Mouse (Mus musculus) stomach, embryonic 14.5 days (tissue): Measurements from ENCODE around the gene Cuedc1. TPM values are rescaled to one million over a fixed set of nuclear protein-coding genes. Genes with fewer than 3 reads are reported as not detected.

Experiments
- ATAC-seq: fragments of 200-750 bp; cut with Nextera tagmentation; 2 replicates; pipeline ENCODE4 v1.8.0; 2017; ENCODE audit warnings: low read depth, moderate TSS enrichment; ENCODE audit not compliant: insufficient number of reproducible peaks, insufficient read depth, low FRiP score
- H3K27ac ChIP-seq: fragments of 300-500 bp; sonication (generic); 2 replicates; pipeline ENCODE4 v1.5.1; 2014; ENCODE audit warnings: mild to moderate bottlenecking, low read length, moderate library complexity, mixed read lengths
- H3K27me3 ChIP-seq: fragments of 300-500 bp; sonication (generic); 2 replicates; pipeline ENCODE4 v1.6.1; 2014; ENCODE audit warnings: low read length, control low read depth, mixed read lengths; ENCODE audit not compliant: control insufficient read depth, insufficient read depth
- H3K36me3 ChIP-seq: fragments of 300-500 bp; sonication (generic); 2 replicates; pipeline ENCODE4 v1.6.1; 2014; ENCODE audit warnings: mild to moderate bottlenecking, control low read depth, low read length, moderate library complexity, mixed read lengths; ENCODE audit not compliant: control insufficient read depth, insufficient read depth
- H3K4me1 ChIP-seq: fragments of 300-500 bp; sonication (generic); 2 replicates; pipeline ENCODE4 v1.6.1; 2014; ENCODE audit warnings: low read length, control low read depth, mixed read lengths; ENCODE audit not compliant: control insufficient read depth, insufficient read depth
- H3K4me2 ChIP-seq: fragments of 300-500 bp; sonication (generic); replicated peaks from 2 replicates; pipeline ENCODE4 v1.6.1; 2014; ENCODE audit warnings: low read depth, low read length, control low read depth
- H3K4me3 ChIP-seq: fragments of 300-500 bp; sonication (generic); 2 replicates; pipeline ENCODE4 v1.5.1; 2014; ENCODE audit warnings: low read depth, low read length, control low read depth
- H3K9ac ChIP-seq: fragments of 300-500 bp; sonication (generic); replicated peaks from 2 replicates; pipeline ENCODE4 v1.6.1; 2014; ENCODE audit warnings: low read depth, mild to moderate bottlenecking, control low read depth, low read length, moderate library complexity, mixed read lengths
- H3K9me3 ChIP-seq: fragments of 300-500 bp; sonication (generic); 2 replicates; pipeline ENCODE4 v1.6.1; 2016; ENCODE audit warnings: low read depth, low read length, control low read depth; ENCODE audit not compliant: control insufficient read depth
- WGBS: fragments of 180-500 bp; shearing (Covaris S2); extraction: QIAGEN DNeasy Blood & Tissue Kit; methylation state at CpG from one replicate; pipeline ENCODE4 v1.1.7; 2014; 5-methylcytosine and 5-hydroxymethylcytosine counted together
- polyA plus RNA-seq: library from polyadenylated mRNA; unstranded; fragments of >200 nt; fragmentation: Nextera tagmentation; extraction: Ambion mirVana; gene quantifications from 2 replicates; pipeline ENCODE4 v1.2.1, GENCODE M21; 2014

The Cuedc1 gene
- polyA plus RNA-seq, 1 experiment from 2014 or later, result 21.7 TPM

GRCm38 (mm10) chr11:88118091-88118440 is 20.2 kb downstream of the Cuedc1 start:
- H3K9ac ChIP-seq, result no peak overlapping the region
- H3K4me3 ChIP-seq, result no peak overlapping the region
- H3K4me2 ChIP-seq, result 0 out of 2 replicates have a peak overlapping the region, but pooled peaks have one; percentile 1
- peaks cover 60% of the 10 kb centered on the region for H3K4me1 ChIP-seq
- H3K36me3 ChIP-seq, result no peaks in the 10 kb centered on the region
- 28% methylated on average over 6 of the region's 6 CpGs for WGBS
- H3K27ac ChIP-seq, result peak overlapping the region; percentile 88
- no peak for ATAC-seq
- no peaks in the 10 kb centered on the region for H3K9me3 ChIP-seq
- no peaks in the 10 kb centered on the region for H3K27me3 ChIP-seq

GRCm38 (mm10) chr11:88118817-88119642 is 21.2 kb downstream of the Cuedc1 start:
- H3K4me3 ChIP-seq, result no peak overlapping the region
- peak overlapping the region; percentile 1 for H3K4me2 ChIP-seq
- H3K36me3 ChIP-seq, result no peaks in the 10 kb centered on the region
- ATAC-seq, result peak; percentile 84
- peak overlapping the region; percentile 88 for H3K27ac ChIP-seq
- no peaks in the 10 kb centered on the region for H3K9me3 ChIP-seq
- 9% methylated on average over 8 of the region's 8 CpGs for WGBS
- H3K27me3 ChIP-seq, result no peaks in the 10 kb centered on the region
- H3K9ac ChIP-seq, result 0 out of 2 replicates have a peak overlapping the region, but pooled peaks have one; percentile 6
- H3K4me1 ChIP-seq, result peaks cover 53% of the 10 kb centered on the region

- no peaks in the 10 kb centered on the region for H3K27me3 ChIP-seq
- H3K4me1 ChIP-seq, result peaks cover 33% of the 10 kb centered on the region
- no peak overlapping the region for H3K4me2 ChIP-seq
- no peak overlapping the region for H3K4me3 ChIP-seq
- no peaks in the 10 kb centered on the region for H3K36me3 ChIP-seq
- no peak for ATAC-seq
- WGBS, result 61% methylated on average over 5 of the region's 5 CpGs
- peak overlapping the region; percentile 24; the same call in 1 of the 2 replicates for H3K27ac ChIP-seq
- H3K9me3 ChIP-seq, result no peaks in the 10 kb centered on the region
- H3K9ac ChIP-seq, result no peak overlapping the region
These were observed 24.7 kb downstream of the Cuedc1 start for GRCm38 (mm10) chr11:88122545-88122944.

- no peak for ATAC-seq
- H3K9ac ChIP-seq, result no peak overlapping the region
- H3K9me3 ChIP-seq, result no peaks in the 10 kb centered on the region
- WGBS, result 65% methylated on average over 5 of the region's 5 CpGs
- H3K36me3 ChIP-seq, result no peaks in the 10 kb centered on the region
- H3K4me1 ChIP-seq, result peaks cover 28% of the 10 kb centered on the region
- H3K27me3 ChIP-seq, result no peaks in the 10 kb centered on the region
- no peak overlapping the region; the same call in 1 of the 2 replicates for H3K27ac ChIP-seq
- H3K4me3 ChIP-seq, result no peak overlapping the region
- no peak overlapping the region for H3K4me2 ChIP-seq
These were observed 25.2 kb downstream of the Cuedc1 start for GRCm38 (mm10) chr11:88123021-88123420.

DNA sequence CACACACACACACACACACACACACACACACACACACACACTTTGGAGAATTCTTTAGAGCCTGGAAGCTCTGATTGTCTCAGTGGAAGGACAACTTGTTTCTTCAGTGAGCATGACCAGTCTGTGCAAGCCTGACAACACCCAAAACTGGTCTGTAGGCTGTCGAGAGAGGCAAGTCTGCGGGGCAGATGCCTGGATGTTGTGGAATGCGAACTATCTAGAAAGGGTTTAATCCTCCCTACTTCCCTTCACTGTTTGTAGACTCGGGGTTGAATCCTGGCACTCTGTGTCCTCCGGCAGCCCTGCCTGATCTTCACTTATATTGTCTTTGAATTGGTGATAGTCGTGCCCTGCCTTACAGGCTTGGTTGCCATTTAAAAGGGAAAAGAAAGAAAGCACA is 25.9 kb downstream of the Cuedc1 start:
- Histone ChIP-seq H3K4me3 (no peak overlapping the region), H3K36me3 (no peaks in the 10 kb centered on the region), H3K4me1 (peaks cover 21% of the 10 kb centered on the region), H3K27ac (peak overlapping the region; percentile 1; the same call in 1 of the 2 replicates), H3K9ac (no peak overlapping the region), H3K27me3 (no peaks in the 10 kb centered on the region), H3K4me2 (no peak overlapping the region), H3K9me3 (no peaks in the 10 kb centered on the region)
- ATAC-seq, result no peak
- 17% methylated on average over 6 of the region's 6 CpGs for WGBS

- no peaks in the 10 kb centered on the region for H3K36me3 ChIP-seq
- H3K27me3 ChIP-seq, result no peaks in the 10 kb centered on the region
- H3K4me1 ChIP-seq, result peaks cover 11% of the 10 kb centered on the region; the same call in 1 of the 2 replicates
- no peak overlapping the region for H3K4me3 ChIP-seq
- no peak for ATAC-seq
- H3K9me3 ChIP-seq, result no peaks in the 10 kb centered on the region
- H3K27ac ChIP-seq, result no peak overlapping the region
- H3K4me2 ChIP-seq, result no peak overlapping the region
- no peak overlapping the region for H3K9ac ChIP-seq
- WGBS, result 71% methylated on average over 6 of the region's 7 CpGs
These were observed 27.6 kb downstream of the Cuedc1 start for GRCm38 (mm10) chr11:88125483-88125882.

DNA sequence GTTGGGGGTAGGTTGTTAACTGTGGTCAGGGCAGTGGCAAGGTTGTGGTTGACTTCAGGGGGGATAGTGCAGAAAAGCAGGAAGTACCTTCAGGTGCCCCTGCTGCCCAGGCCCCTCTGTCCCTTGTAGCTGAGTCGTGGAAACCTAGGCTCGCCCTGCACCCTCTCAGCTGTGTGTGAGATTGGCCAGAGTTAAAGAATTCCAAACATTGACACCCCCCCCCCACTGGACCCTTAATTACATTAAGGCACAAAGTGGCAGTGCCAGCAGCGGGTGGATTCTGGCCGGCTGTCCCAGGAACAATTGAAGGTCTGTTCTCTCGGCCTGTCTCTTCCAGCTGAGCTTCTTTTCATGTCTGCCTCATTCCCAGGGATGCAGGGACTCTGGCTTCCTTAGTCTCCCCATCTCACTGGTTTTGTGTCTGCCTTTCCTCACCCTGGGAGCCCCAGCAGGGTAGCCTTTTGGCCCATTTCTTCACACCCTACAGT is 28.5 kb downstream of the Cuedc1 start:
- Histone ChIP-seq H3K9ac (no peak overlapping the region), H3K27me3 (no peaks in the 10 kb centered on the region), H3K4me1 (peaks cover 11% of the 10 kb centered on the region; the same call in 1 of the 2 replicates), H3K9me3 (no peaks in the 10 kb centered on the region), H3K4me2 (no peak overlapping the region), H3K4me3 (no peak overlapping the region), H3K36me3 (no peaks in the 10 kb centered on the region), H3K27ac (no peak overlapping the region; the same call in 1 of the 2 replicates)
- no peak for ATAC-seq
- WGBS, result 45% methylated on average over 5 of the region's 5 CpGs

- 89% methylated on average over 9 of the region's 9 CpGs for WGBS
- Histone ChIP-seq H3K4me1 (peaks cover 16% of the 10 kb centered on the region; the same call in 1 of the 2 replicates), H3K27ac (no peak overlapping the region)
These were observed 30.6 kb downstream of the Cuedc1 start for GRCm38 (mm10) chr11:88128461-88128860.

More at GRCm38 (mm10) chr11:88128461-88128860, 30.6 kb downstream of the Cuedc1 start:
- H3K4me2 ChIP-seq, result no peak overlapping the region
- H3K4me3 ChIP-seq, result no peak overlapping the region
- H3K9me3 ChIP-seq, result no peaks in the 10 kb centered on the region
- ATAC-seq, result no peak
- no peaks in the 10 kb centered on the region for H3K36me3 ChIP-seq
- no peak overlapping the region for H3K9ac ChIP-seq
- H3K27me3 ChIP-seq, result no peaks in the 10 kb centered on the region
